Mouse (Mus musculus) brain, embryonic 14.5 days (tissue): Measurements from ENCODE around the gene Prpf4. TPM values are rescaled to one million over a fixed set of nuclear protein-coding genes. Genes with fewer than 3 reads are reported as not detected.

Experiments used
- DNase-seq: peaks from one replicate; pipeline ENCODE4 v3.0.0-alpha.2; 2011; ENCODE audit warnings: low read depth
- CTCF ChIP-seq: fragments of 200-500 bp; IDR thresholded peaks from 2 replicates; pipeline ENCODE4 v1.5.1; 2012; ENCODE audit warnings: inconsistent platforms, mild to moderate bottlenecking, moderate library complexity, borderline replicate concordance; ENCODE audit not compliant: insufficient read depth, insufficient read length; ENCODE audit errors: extremely low read depth
- POLR2A ChIP-seq: fragments of 200-500 bp; IDR thresholded peaks from 2 replicates; pipeline ENCODE4 v1.6.1; 2012; ENCODE audit warnings: mild to moderate bottlenecking, inconsistent platforms, borderline replicate concordance; ENCODE audit not compliant: poor library complexity, insufficient read depth, insufficient read length, severe bottlenecking; ENCODE audit errors: extremely low read depth
- polyA plus RNA-seq: library from polyadenylated mRNA; depleted of rRNA; stranded (reverse); fragments of >200 nt; gene quantifications from 2 replicates; pipeline ENCODE4 v1.2.3, GENCODE M21; 2012

Gene Prpf4
- polyA plus RNA-seq, 1 experiment, result 23.4 TPM

GRCm38 (mm10) chr4:62425891-62426290 lies 17.3 kb downstream of the Prpf4 start:
- TF ChIP-seq CTCF, result no peak
- no peak for TF ChIP-seq POLR2A
- no peak for DNase-seq

GRCm38 (mm10) chr4:62427978-62428758 lies 19.6 kb downstream of the Prpf4 start:
- TF ChIP-seq POLR2A, result no peak
- TF ChIP-seq CTCF, result no peak
- DNase-seq, result no peak

- TF ChIP-seq CTCF (no peak), POLR2A (no peak)
- no peak for DNase-seq
Observed at GRCm38 (mm10) chr4:62429616-62430015, 21.0 kb downstream of the Prpf4 start.

GRCm38 (mm10) chr4:62430678-62431077 lies 22.1 kb downstream of the Prpf4 start:
- TF ChIP-seq CTCF (no peak), POLR2A (no peak)
- DNase-seq, result no peak

- no peak for DNase-seq
- TF ChIP-seq CTCF (no peak), POLR2A (no peak)
Observed at GRCm38 (mm10) chr4:62431522-62431921, 22.9 kb downstream of the Prpf4 start.

GRCm38 (mm10) chr4:62433939-62434870 lies 25.6 kb downstream of the Prpf4 start:
- no peak for TF ChIP-seq CTCF
- no peak for TF ChIP-seq POLR2A
- DNase-seq, result no peak

GRCm38 (mm10) chr4:62435081-62435480 lies 26.5 kb downstream of the Prpf4 start, which contains the start of gene Rnf183:
Rnf183 (minus strand) TSS chr4:62435252.
- no peak for DNase-seq
- TF ChIP-seq CTCF (no peak), POLR2A (no peak)

- no peak for TF ChIP-seq POLR2A
- TF ChIP-seq CTCF, result no peak
- no peak for DNase-seq
Observed at GRCm38 (mm10) chr4:62437256-62437778, 28.7 kb downstream of the Prpf4 start.

GRCm38 (mm10) chr4:62437871-62438270 lies 29.3 kb downstream of the Prpf4 start:
- DNase-seq, result no peak
- no peak for TF ChIP-seq CTCF
- no peak for TF ChIP-seq POLR2A

- DNase-seq, result no peak
- TF ChIP-seq POLR2A (no peak), CTCF (no peak)
Observed at GRCm38 (mm10) chr4:62439793-62440192, 31.2 kb downstream of the Prpf4 start.

- TF ChIP-seq POLR2A, result no peak
- no peak for TF ChIP-seq CTCF
Observed at GRCm38 (mm10) chr4:62440544-62440943, 31.9 kb downstream of the Prpf4 start.

More at GRCm38 (mm10) chr4:62440544-62440943, 31.9 kb downstream of the Prpf4 start:
- DNase-seq, result no peak
